11 mouse cellular contexts compared by ENCODE assay signal in the genomic region with DNA sequence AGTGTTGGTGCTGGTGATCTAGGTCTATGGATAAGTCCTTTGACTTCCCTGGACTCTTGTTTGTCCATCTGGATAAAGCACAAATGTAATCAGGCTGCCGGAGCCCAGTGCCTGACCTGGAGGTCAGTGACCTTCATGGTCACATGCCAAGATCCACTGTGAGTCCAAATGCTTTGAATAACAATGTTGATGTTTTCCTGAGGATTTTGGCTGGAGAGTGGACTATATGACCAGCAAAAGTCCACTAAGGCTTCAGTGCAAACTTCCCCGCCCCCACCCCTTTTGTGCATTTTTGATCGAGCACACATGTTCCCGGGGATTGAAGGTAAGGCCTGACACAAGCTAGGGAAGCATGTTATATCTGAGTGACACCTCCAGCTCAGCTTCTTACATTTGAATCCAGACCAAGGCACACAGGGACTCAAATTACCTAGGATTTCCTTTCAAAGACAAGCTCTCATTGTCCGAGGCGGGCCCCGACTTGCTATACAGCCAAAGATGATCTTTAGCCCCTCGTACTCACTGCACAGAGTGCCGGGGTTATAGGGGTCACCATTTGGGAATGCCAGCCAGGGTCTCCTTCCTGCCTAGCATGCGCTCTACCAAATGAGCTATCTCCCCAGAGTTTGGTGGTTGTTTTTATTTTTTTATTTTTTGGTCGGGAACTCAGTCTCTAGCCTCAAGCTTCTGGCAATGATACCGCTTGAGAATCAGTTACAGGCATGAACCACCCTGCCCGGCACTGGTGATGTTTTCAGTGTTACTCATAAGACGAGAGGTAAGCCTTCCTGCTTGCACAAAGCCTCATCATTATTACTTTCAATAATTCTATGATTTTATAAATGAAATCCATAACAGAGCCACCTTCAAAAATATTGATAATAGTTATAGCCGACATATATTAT. TPM values are rescaled to one million over a fixed set of nuclear protein-coding genes. Genes with fewer than 3 reads are reported as not detected.
A peak's percentile ranks its signal among the peaks of the same experiment; 100 is the strongest.
DNase-seq lines count a peak whose midpoint lies in the region; ATAC-seq and TF ChIP-seq lines count a peak whose summit lies in the region.
"Had no signal": no experiment of that assay in that cellular context is flagged by ENCODE, and none has a peak within 500 bp of the region (broad histone marks: within the 10 kb centered on the region; RNA-seq: fewer than 3 reads in every experiment).

No protein-coding gene starts in this region.

- no peak for ATAC-seq in midbrain, embryonic 11.5 days (ENCODE audit: low FRiP score)
- ATAC-seq in midbrain, embryonic 16.5 days: no peak
- peak; percentile 79 for ATAC-seq in liver, embryonic 16.5 days (ENCODE audit: low read depth)
- ATAC-seq in hindbrain, embryonic 14.5 days (ENCODE audit: low FRiP score): no peak
- no peak for ATAC-seq in forebrain, embryonic 12.5 days (ENCODE audit: low FRiP score)

- H3K9me3 ChIP-seq in midbrain, embryonic 11.5 days (ENCODE audit: control insufficient read depth, low read length): no peaks in the 10 kb centered on the region
- no peaks in the 10 kb centered on the region for H3K9me3 ChIP-seq in midbrain, embryonic 16.5 days (replicated peaks; ENCODE audit: control insufficient read depth, low read length, poor library complexity, severe bottlenecking)
- H3K9me3 ChIP-seq in liver, embryonic 16.5 days (replicated peaks; ENCODE audit: control insufficient read depth, low read length): no peaks in the 10 kb centered on the region
- no peaks in the 10 kb centered on the region for H3K9me3 ChIP-seq in hindbrain, embryonic 14.5 days (ENCODE audit: control insufficient read depth, low read length)
- H3K9me3 ChIP-seq in forebrain, embryonic 12.5 days: no peaks in the 10 kb centered on the region
- H3K9me3 ChIP-seq: midbrain, embryonic 12.5 days had no signal

- no peak overlapping the region for H3K27ac ChIP-seq in midbrain, embryonic 11.5 days (ENCODE audit: low read depth, low read length)
- H3K27ac ChIP-seq in midbrain, embryonic 16.5 days (ENCODE audit: low read length): no peak overlapping the region
- H3K27ac ChIP-seq in brown adipose tissue, adult 24 weeks (replicated peaks; ENCODE audit: low read depth, low read length): peak overlapping the region; percentile 61
- peak overlapping the region; percentile 29 for H3K27ac ChIP-seq in kidney, adult 2 months (ENCODE audit: insufficient read depth, low read depth, low read length)
- peak overlapping the region; percentile 57 for H3K27ac ChIP-seq in liver, embryonic 16.5 days (ENCODE audit: low read length)
- no peak overlapping the region for H3K27ac ChIP-seq in hindbrain, embryonic 14.5 days
- no peak overlapping the region for H3K27ac ChIP-seq in forebrain, embryonic 12.5 days
- H3K27ac ChIP-seq: midbrain, embryonic 12.5 days had no signal

- TF ChIP-seq POLR2A in kidney, adult 2 months (IDR thresholded peaks at IDR 0.05; ENCODE audit: low read depth, low read length): no peak

- H3K4me3 ChIP-seq in midbrain, embryonic 11.5 days (ENCODE audit: low read depth, low read length): no peak overlapping the region
- H3K4me3 ChIP-seq in midbrain, embryonic 16.5 days (ENCODE audit: low read depth, low read length): no peak overlapping the region
- no peak overlapping the region for H3K4me3 ChIP-seq in brown adipose tissue, adult 24 weeks (ENCODE audit: insufficient read depth, low read depth, low read length)
- no peak overlapping the region for H3K4me3 ChIP-seq in kidney, adult 2 months (ENCODE audit: insufficient read depth, low read depth, low read length)
- no peak overlapping the region for H3K4me3 ChIP-seq in liver, embryonic 16.5 days (ENCODE audit: low read depth, low read length)
- no peak overlapping the region for H3K4me3 ChIP-seq in hindbrain, embryonic 14.5 days (replicated peaks; ENCODE audit: low read length)
- H3K4me3 ChIP-seq in forebrain, embryonic 12.5 days (replicated peaks): no peak overlapping the region
- H3K4me3 ChIP-seq: erythroblast, embryonic 14.5 days; midbrain, embryonic 12.5 days had no signal

- peaks cover 3% of the 10 kb centered on the region; the same call in 1 of the 2 replicates for H3K4me1 ChIP-seq in midbrain, embryonic 11.5 days (ENCODE audit: control insufficient read depth, insufficient read depth, low read length)
- no peaks in the 10 kb centered on the region for H3K4me1 ChIP-seq in midbrain, embryonic 16.5 days (ENCODE audit: control insufficient read depth, insufficient read depth, low read length)
- peaks cover 20% of the 10 kb centered on the region; the same call in 1 of the 2 replicates for H3K4me1 ChIP-seq in brown adipose tissue, adult 24 weeks (ENCODE audit: control insufficient read depth, insufficient read depth, insufficient read length, low read length)
- H3K4me1 ChIP-seq in kidney, adult 2 months (ENCODE audit: control insufficient read depth, insufficient read depth, low read length): peaks cover 12% of the 10 kb centered on the region
- peaks cover 2% of the 10 kb centered on the region for H3K4me1 ChIP-seq in liver, embryonic 16.5 days (ENCODE audit: control insufficient read depth, low read depth, low read length)
- H3K4me1 ChIP-seq in hindbrain, embryonic 14.5 days (replicated peaks; ENCODE audit: control insufficient read depth, insufficient read depth, low read length): no peaks in the 10 kb centered on the region
- no peaks in the 10 kb centered on the region; the same call in 1 of the 2 replicates for H3K4me1 ChIP-seq in forebrain, embryonic 12.5 days
- H3K4me1 ChIP-seq: midbrain, embryonic 12.5 days had no signal

- H3K27me3 ChIP-seq in midbrain, embryonic 11.5 days (ENCODE audit: control insufficient read depth, insufficient read depth, low read length): no peaks in the 10 kb centered on the region
- no peaks in the 10 kb centered on the region for H3K27me3 ChIP-seq in midbrain, embryonic 16.5 days (ENCODE audit: control insufficient read depth, insufficient read depth, low read depth, low read length)
- H3K27me3 ChIP-seq in kidney, adult 2 months (replicated peaks; ENCODE audit: control insufficient read depth, insufficient read depth, low read length): no peaks in the 10 kb centered on the region
- no peaks in the 10 kb centered on the region for H3K27me3 ChIP-seq in liver, embryonic 16.5 days (ENCODE audit: control insufficient read depth, insufficient read depth, low read depth, low read length)
- H3K27me3 ChIP-seq in hindbrain, embryonic 14.5 days (ENCODE audit: control insufficient read depth, insufficient read depth, low read length): no peaks in the 10 kb centered on the region
- H3K27me3 ChIP-seq in forebrain, embryonic 12.5 days: no peaks in the 10 kb centered on the region
- H3K27me3 ChIP-seq: midbrain, embryonic 12.5 days had no signal

- WGBS in midbrain, embryonic 11.5 days: 38% methylated on average over 15 of the region's 15 CpGs
- 54% methylated on average over 15 of the region's 15 CpGs for WGBS in midbrain, embryonic 16.5 days
- 45% methylated on average over 15 of the region's 15 CpGs for WGBS in kidney, adult 2 months
- WGBS in liver, embryonic 16.5 days (ENCODE audit: insufficient replicate concordance): 64% methylated on average over 15 of the region's 15 CpGs
- 46% methylated on average over 15 of the region's 15 CpGs for WGBS in hindbrain, embryonic 14.5 days
- WGBS in forebrain, embryonic 12.5 days: 51% methylated on average over 15 of the region's 15 CpGs

- H3K4me2 ChIP-seq in midbrain, embryonic 11.5 days: no peak overlapping the region
- H3K4me2 ChIP-seq in midbrain, embryonic 16.5 days (ENCODE audit: low read length): no peak overlapping the region
- H3K4me2 ChIP-seq in liver, embryonic 16.5 days (ENCODE audit: low read depth, low read length): no peak overlapping the region
- H3K4me2 ChIP-seq in hindbrain, embryonic 14.5 days (replicated peaks): no peak overlapping the region
- H3K4me2 ChIP-seq in forebrain, embryonic 12.5 days: no peak overlapping the region
- H3K4me2 ChIP-seq: midbrain, embryonic 12.5 days had no signal

- H3K9ac ChIP-seq in midbrain, embryonic 11.5 days (ENCODE audit: low read length): no peak overlapping the region
- H3K9ac ChIP-seq in midbrain, embryonic 16.5 days (ENCODE audit: low read depth, low read length): no peak overlapping the region
- no peak overlapping the region for H3K9ac ChIP-seq in liver, embryonic 16.5 days (ENCODE audit: low read depth, low read length)
- no peak overlapping the region for H3K9ac ChIP-seq in hindbrain, embryonic 14.5 days
- no peak overlapping the region for H3K9ac ChIP-seq in forebrain, embryonic 12.5 days
- H3K9ac ChIP-seq: midbrain, embryonic 12.5 days had no signal

- no peak for TF ChIP-seq CTCF in kidney, adult 2 months (conservative IDR thresholded peaks at IDR 0.05; ENCODE audit: insufficient read depth, insufficient read length, low read depth, low read length)

- DNase-seq in midbrain, embryonic 11.5 days (ENCODE audit: low spot score, missing footprints): peak; percentile 90
- DNase-seq in kidney, adult 2 months: peak; percentile 96
- DNase-seq in hindbrain, embryonic 14.5 days (ENCODE audit: low spot score): no peak
- no peak for DNase-seq in spleen, postnatal 10 days (ENCODE audit: low spot score in 2 of 2)
- DNase-seq: thymus, postnatal 4 days had no signal

- no peaks in the 10 kb centered on the region for H3K36me3 ChIP-seq in midbrain, embryonic 11.5 days (ENCODE audit: control insufficient read depth, insufficient read depth, low read length)
- H3K36me3 ChIP-seq in midbrain, embryonic 16.5 days (ENCODE audit: control insufficient read depth, insufficient read depth, low read length): no peaks in the 10 kb centered on the region
- no peaks in the 10 kb centered on the region for H3K36me3 ChIP-seq in kidney, adult 2 months (ENCODE audit: control insufficient read depth, insufficient read depth, low read length)
- H3K36me3 ChIP-seq in liver, embryonic 16.5 days (ENCODE audit: control insufficient read depth, insufficient read depth): no peaks in the 10 kb centered on the region
- H3K36me3 ChIP-seq in hindbrain, embryonic 14.5 days (replicated peaks; ENCODE audit: control insufficient read depth, insufficient read depth): no peaks in the 10 kb centered on the region
- H3K36me3 ChIP-seq in forebrain, embryonic 12.5 days (replicated peaks): no peaks in the 10 kb centered on the region
- H3K36me3 ChIP-seq: midbrain, embryonic 12.5 days had no signal

RNA-seq across cellular contexts. Expression of a gene that starts 47.3 kb away (rescaled TPM):
- polyA plus RNA-seq in midbrain, embryonic 11.5 days (2014; fragmentation: Nextera tagmentation; extraction: Ambion mirVana): 1,158 and 1,201 TPM in 2 replicates
- polyA plus RNA-seq in midbrain, embryonic 16.5 days (2015; fragmentation: Nextera tagmentation; extraction: Ambion mirVana): 311 and 357 TPM in 2 replicates
- 28.7 and 35.4 TPM in 2 replicates for polyA plus RNA-seq in brown adipose tissue, adult 24 weeks (2012; ENCODE audit: insufficient read depth, insufficient read length, missing spikeins)
- polyA plus RNA-seq in kidney, adult 2 months (2012; rRNA removed): 253 and 268 TPM in 2 replicates
- 100.0 and 103 TPM in 2 replicates for polyA plus RNA-seq in liver, embryonic 16.5 days (2015; fragmentation: Nextera tagmentation; extraction: Ambion mirVana)
- 436 and 444 TPM in 2 replicates for polyA plus RNA-seq in hindbrain, embryonic 14.5 days (2014; fragmentation: Nextera tagmentation; extraction: Ambion mirVana)
- 831 and 838 TPM in 2 replicates for polyA plus RNA-seq in forebrain, embryonic 12.5 days (2016; fragmentation: Nextera tagmentation; extraction: Ambion mirVana)

Comparison
In these comparisons a context has a peak if more than half of its experiments do, and no peak if none do; other contexts are left out.
1. DNase-seq: peak in midbrain, embryonic 11.5 days (single experiment) and kidney, adult 2 months (single experiment); none in hindbrain, embryonic 14.5 days (single experiment) and spleen, postnatal 10 days (0 of 2).
2. H3K27ac ChIP-seq: peak in brown adipose tissue, adult 24 weeks (single experiment), kidney, adult 2 months (single experiment) and liver, embryonic 16.5 days (single experiment); none in midbrain, embryonic 11.5 days (single experiment), midbrain, embryonic 16.5 days (single experiment), hindbrain, embryonic 14.5 days (single experiment) and forebrain, embryonic 12.5 days (single experiment).